Mouse (Mus musculus) CD4-positive, CD25-positive, alpha-beta regulatory T cell (primary cell): ENCODE measurements around the gene Cnp. TPM values are rescaled to one million over a fixed set of nuclear protein-coding genes. Genes with fewer than 3 reads are reported as not detected.

ENCODE experiments used
- polyA plus RNA-seq: library from polyadenylated mRNA; unstranded; fragments of 100-300 nt; shearing (Covaris generic); gene quantifications from one replicate; pipeline ENCODE4 v1.2.1, GENCODE M21; 2017

Cnp gene
- polyA plus RNA-seq: 392 TPM

GRCm38 (mm10) chr11:100574708-100575483 is at the start of gene Cnp:
Gene Cnp, plus strand, starts transcription at chr11:100574904.

GRCm38 (mm10) chr11:100527458-100528374 is 47.0 kb upstream of the Cnp start, which contains the start of gene Acly:
Gene Acly, minus strand, starts transcription at chr11:100528000.

DNA sequence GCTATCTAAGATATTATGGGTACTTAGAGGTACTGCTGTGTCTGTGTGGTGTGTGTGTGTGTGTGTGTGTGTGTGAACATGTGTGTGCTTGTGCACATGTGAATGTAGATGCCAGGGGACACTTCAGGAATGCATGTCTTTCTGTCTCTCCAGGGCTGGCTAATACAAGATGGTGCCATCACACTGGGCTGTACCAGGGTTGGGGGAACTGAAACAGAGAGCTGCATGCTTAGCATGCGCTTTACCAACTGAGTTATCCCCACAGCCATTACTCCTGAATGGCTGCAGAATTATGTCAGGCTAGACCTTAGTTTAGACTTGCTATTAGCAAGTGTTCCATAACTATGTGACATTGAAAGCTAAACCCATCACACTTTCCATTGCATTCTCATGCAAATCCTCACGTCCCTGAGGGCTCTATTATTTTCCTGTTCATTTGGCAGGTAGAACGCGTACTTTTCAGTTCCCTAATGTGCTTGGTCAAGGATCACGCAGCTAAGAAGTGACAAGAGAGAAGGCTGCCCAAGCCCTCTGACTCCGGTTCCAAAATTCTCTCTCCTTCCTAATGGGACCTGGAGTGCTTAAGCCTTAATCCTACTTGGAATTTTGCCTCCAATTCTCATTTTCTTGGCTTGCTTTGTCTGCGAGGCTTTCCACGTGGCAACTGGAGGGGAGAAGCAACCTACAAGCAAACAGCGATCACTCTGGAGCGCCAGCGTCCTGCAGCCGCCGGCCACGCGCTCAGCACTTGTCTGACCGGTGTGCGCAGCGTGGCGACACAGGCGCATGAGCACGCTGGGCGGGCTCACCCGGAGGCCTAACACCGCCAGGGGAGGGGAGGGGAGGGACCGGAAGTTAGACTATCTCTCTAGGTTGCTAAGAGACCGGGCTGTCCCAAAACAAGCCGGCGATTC is 29.6 kb upstream of the Cnp start, which contains the start of gene Ttc25:
Ttc25 (plus strand) TSS at position 776 of the 914 bp plus-strand sequence.

GRCm38 (mm10) chr11:100618761-100619484 is 44.2 kb downstream of the Cnp start, which contains the start of gene Nkiras2:
Gene Nkiras2, plus strand, starts transcription at chr11:100619244.

DNA sequence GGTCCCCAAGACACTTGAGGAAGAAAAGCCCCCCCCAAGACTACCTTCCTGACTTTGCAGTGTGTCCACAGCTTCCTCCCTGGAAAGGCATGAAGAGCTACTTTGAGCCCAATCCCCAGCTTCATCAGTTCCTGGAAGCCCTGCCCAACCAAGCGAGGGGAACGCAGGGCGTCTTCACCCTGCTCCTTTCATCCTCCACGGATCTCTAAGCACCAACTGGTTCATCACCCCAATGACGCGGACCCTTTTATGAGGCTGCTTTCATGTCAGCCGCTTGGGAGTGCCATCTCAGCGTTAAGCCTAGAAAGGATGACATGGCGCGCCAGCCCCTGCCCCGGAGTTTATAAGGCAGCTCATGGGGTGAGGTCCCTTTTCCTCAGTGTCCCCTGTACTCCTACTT is 45.3 kb downstream of the Cnp start, which contains the start of gene Dnajc7:
Dnajc7 (minus strand) TSS at position 187 of the 400 bp plus-strand sequence.

Other genes starting within 250 kb of the Cnp start
- not detected for gene Gast, start 240.5 kb upstream of the Cnp start, polyA plus RNA-seq
- gene Hap1, start 218.8 kb upstream of the Cnp start, polyA plus RNA-seq: 2.1 TPM
- 2.8 TPM for gene Jup, start 177.1 kb upstream of the Cnp start, polyA plus RNA-seq
- not detected for gene P3h4, start 160.1 kb upstream of the Cnp start, polyA plus RNA-seq
- gene Fkbp10, start 159.2 kb upstream of the Cnp start, polyA plus RNA-seq: 0.30 TPM
- gene Nt5c3b, start 133.1 kb upstream of the Cnp start, polyA plus RNA-seq: 163 TPM
- 0.29 TPM for gene Klhl10, start 133.0 kb upstream of the Cnp start, polyA plus RNA-seq
- 4.2 TPM for gene Klhl11, start 102.2 kb upstream of the Cnp start, polyA plus RNA-seq
- gene Acly, start 46.9 kb upstream of the Cnp start, polyA plus RNA-seq: 155 TPM
- 0.13 TPM for gene Ttc25, start 29.3 kb upstream of the Cnp start, polyA plus RNA-seq
- 28.4 TPM for gene Nkiras2, start 44.3 kb downstream of the Cnp start, polyA plus RNA-seq
- 616 TPM for gene Dnajc7, start 45.3 kb downstream of the Cnp start, polyA plus RNA-seq
- 0.51 TPM for gene Zfp385c, start 117.6 kb downstream of the Cnp start, polyA plus RNA-seq
- 33.4 TPM for gene Dhx58, start 129.4 kb downstream of the Cnp start, polyA plus RNA-seq
- 69.0 TPM for gene Kat2a, start 137.6 kb downstream of the Cnp start, polyA plus RNA-seq
- 0.47 TPM for gene Hspb9, start 138.9 kb downstream of the Cnp start, polyA plus RNA-seq
- gene Rab5c, start 163.3 kb downstream of the Cnp start, polyA plus RNA-seq: 52.0 TPM
- 0.59 TPM for gene Kcnh4, start 185.0 kb downstream of the Cnp start, polyA plus RNA-seq
- not detected for gene Hcrt, start 188.0 kb downstream of the Cnp start, polyA plus RNA-seq
- 5.3 TPM for gene Ghdc, start 196.1 kb downstream of the Cnp start, polyA plus RNA-seq